Comparison of ENCODE assay signal across 30 mouse cellular contexts in genomic region chr1:89845487-89845886, GRCm38 (mm10).
DNase-seq lines count a peak whose midpoint lies in the region; ATAC-seq and TF ChIP-seq lines count a peak whose summit lies in the region.
"Had no signal": no experiment of that assay in that cellular context is flagged by ENCODE, and none has a peak within 500 bp of the region (broad histone marks: within the 10 kb centered on the region; RNA-seq: fewer than 3 reads in every experiment).

No protein-coding gene starts in this region.

- H3K4me3 ChIP-seq in forebrain, embryonic 15.5 days, result no peak overlapping the region
- no peak overlapping the region for H3K4me3 ChIP-seq in forebrain, embryonic 10.5 days
- H3K4me3 ChIP-seq in layer of hippocampus, adult 2 months, result no peak overlapping the region
- H3K4me3 ChIP-seq: embryonic facial prominence, embryonic 15.5 days; forebrain, embryonic 13.5 days; heart, embryonic 12.5 days; hindbrain, embryonic 13.5 days; neural tube, embryonic 15.5 days had no signal

- no peak for DNase-seq in forebrain, embryonic 10.5 days (ENCODE audit: extremely low spot score, low spot score)
- no peak for DNase-seq in layer of hippocampus, adult 2 months (ENCODE audit: low spot score in 2 of 2)
- DNase-seq in layer of hippocampus, postnatal 10 days (ENCODE audit: low spot score in 2 of 2), result no peak
- peak; percentile 36 for DNase-seq in right cerebral cortex, adult 18-20 months
- DNase-seq in right cerebral cortex, postnatal 4 days, result no peak
- DNase-seq in right cerebral cortex, postnatal 36 days (ENCODE audit: low spot score in 2 of 2), result peak; percentile 21 to 42
- no peak for DNase-seq in retina, postnatal 1 day
- DNase-seq: adrenal gland, postnatal 14 days; cerebellum, adult 11-12 months; cerebellum, adult 9-11 months; gastrocnemius, postnatal 36 days; heart, postnatal 4 days; kidney, adult 8-10 months; liver; lung, adult 2 months; lung, postnatal 10 days; spleen, adult 18-20 months; thymus, adult 18-20 months; thymus, postnatal 36 days had no signal

- no peak overlapping the region for H3K9ac ChIP-seq in forebrain, embryonic 15.5 days (replicated peaks)
- H3K9ac ChIP-seq: embryonic facial prominence, embryonic 15.5 days; forebrain, embryonic 13.5 days; heart, embryonic 12.5 days; hindbrain, embryonic 13.5 days; liver, embryonic 14.5 days; neural tube, embryonic 15.5 days had no signal

- 0 out of 2 replicates have a peak, but pooled peaks cover 7% of the 10 kb centered on the region for H3K36me3 ChIP-seq in forebrain, embryonic 15.5 days
- H3K36me3 ChIP-seq in forebrain, embryonic 10.5 days (replicated peaks), result peaks cover 41% of the 10 kb centered on the region
- H3K36me3 ChIP-seq: G1E had no signal

- H3K27ac ChIP-seq in forebrain, embryonic 15.5 days (replicated peaks), result 0 out of 2 replicates have a peak overlapping the region, but pooled peaks have one; percentile 12
- H3K27ac ChIP-seq in forebrain, embryonic 10.5 days, result no peak overlapping the region
- H3K27ac ChIP-seq in layer of hippocampus, adult 2 months, result peak overlapping the region; percentile 10; the same call in 1 of the 2 replicates
- H3K27ac ChIP-seq: embryonic facial prominence, embryonic 15.5 days; forebrain, embryonic 13.5 days; kidney, postnatal 0 days; liver, embryonic 14.5 days; macrophage; neural tube, embryonic 15.5 days had no signal

- peaks cover 45% of the 10 kb centered on the region for H3K4me1 ChIP-seq in forebrain, embryonic 15.5 days
- peaks cover 47% of the 10 kb centered on the region for H3K4me1 ChIP-seq in forebrain, embryonic 10.5 days
- H3K4me1 ChIP-seq: heart, embryonic 12.5 days had no signal

- H3K27me3 ChIP-seq in forebrain, embryonic 15.5 days, result 0 out of 2 replicates have a peak, but pooled peaks cover 1% of the 10 kb centered on the region
- H3K27me3 ChIP-seq in forebrain, embryonic 10.5 days (ENCODE audit: poor library complexity, severe bottlenecking), result peaks cover 91% of the 10 kb centered on the region
- H3K27me3 ChIP-seq: heart, embryonic 12.5 days had no signal

- no peaks in the 10 kb centered on the region for H3K9me3 ChIP-seq in forebrain, embryonic 15.5 days
- peaks cover 6% of the 10 kb centered on the region; the same call in 1 of the 2 replicates for H3K9me3 ChIP-seq in forebrain, embryonic 10.5 days
- H3K9me3 ChIP-seq: embryonic facial prominence, embryonic 15.5 days; forebrain, embryonic 13.5 days; heart, embryonic 12.5 days; hindbrain, embryonic 13.5 days; neural tube, embryonic 15.5 days had no signal

- no peak for TF ChIP-seq CTCF in layer of hippocampus, adult 2 months (conservative IDR thresholded peaks at IDR 0.05)

- no peak for ATAC-seq in forebrain, embryonic 15.5 days (replicated peaks)
- ATAC-seq: forebrain, embryonic 13.5 days; intestine, embryonic 16.5 days had no signal

- WGBS in forebrain, embryonic 15.5 days, result 80% methylated on average over 4 of the region's 4 CpGs
- WGBS in forebrain, embryonic 10.5 days, result 89% methylated on average over 4 of the region's 4 CpGs

- H3K4me2 ChIP-seq in forebrain, embryonic 15.5 days (replicated peaks), result no peak overlapping the region
- H3K4me2 ChIP-seq: embryonic facial prominence, embryonic 15.5 days; forebrain, embryonic 13.5 days; heart, embryonic 12.5 days; hindbrain, embryonic 13.5 days; neural tube, embryonic 15.5 days had no signal

Comparison
In these comparisons a context has a peak if more than half of its experiments do, and no peak if none do; other contexts are left out.
1. DNase-seq: peak in right cerebral cortex, adult 18-20 months (single experiment) and right cerebral cortex, postnatal 36 days (2 of 2); none in forebrain, embryonic 10.5 days (single experiment), layer of hippocampus, adult 2 months (0 of 2), layer of hippocampus, postnatal 10 days (0 of 2), right cerebral cortex, postnatal 4 days (single experiment) and retina, postnatal 1 day (single experiment).